Mouse (Mus musculus) limb, embryonic 15.5 days (tissue): ENCODE data around the gene Vwa8. TPM values are rescaled to one million over a fixed set of nuclear protein-coding genes. Genes with fewer than 3 reads are reported as not detected.

ENCODE experiments used
- ATAC-seq: fragments of 200-750 bp; cut with Nextera tagmentation; 2 replicates; pipeline ENCODE4 v1.8.0; 2017; ENCODE audit warnings: low read depth, moderate TSS enrichment; ENCODE audit not compliant: insufficient number of reproducible peaks, low FRiP score, low TSS enrichment
- H3K27ac ChIP-seq: fragments of 300-500 bp; sonication (generic); 2 replicates; pipeline ENCODE4 v1.5.1; 2015; ENCODE audit warnings: moderate library complexity, mild to moderate bottlenecking, inconsistent platforms
- H3K27me3 ChIP-seq: fragments of 300-500 bp; sonication (generic); 2 replicates; pipeline ENCODE4 v1.6.1; 2015; ENCODE audit warnings: inconsistent platforms
- H3K36me3 ChIP-seq: fragments of 300-500 bp; sonication (generic); 2 replicates; pipeline ENCODE4 v1.6.1; 2015; ENCODE audit warnings: inconsistent platforms
- H3K4me1 ChIP-seq: fragments of 300-500 bp; sonication (generic); 2 replicates; pipeline ENCODE4 v1.6.1; 2015; ENCODE audit warnings: inconsistent platforms
- H3K4me2 ChIP-seq: fragments of 300-500 bp; sonication (generic); 2 replicates; pipeline ENCODE4 v1.6.1; 2015; ENCODE audit warnings: mild to moderate bottlenecking, inconsistent platforms
- H3K4me3 ChIP-seq: fragments of 300-500 bp; sonication (generic); 2 replicates; pipeline ENCODE4 v1.5.1; 2015; ENCODE audit warnings: mild to moderate bottlenecking, inconsistent platforms
- H3K9ac ChIP-seq: fragments of 300-500 bp; sonication (generic); 2 replicates; pipeline ENCODE4 v1.6.1; 2015; ENCODE audit warnings: inconsistent platforms
- H3K9me3 ChIP-seq: fragments of 300-500 bp; sonication (generic); 2 replicates; pipeline ENCODE4 v1.6.1; 2016; ENCODE audit warnings: inconsistent platforms
- WGBS: fragments of 180-500 bp; shearing (Covaris S2); methylation state at CpG from one replicate; pipeline ENCODE4 v1.1.7; 2015; 5-methylcytosine and 5-hydroxymethylcytosine counted together
- polyA plus RNA-seq: library from polyadenylated mRNA; unstranded; fragments of >200 nt; fragmentation: Nextera tagmentation; extraction: Ambion mirVana; gene quantifications from 2 replicates; pipeline ENCODE4 v1.2.1, GENCODE M21; 2015

The Vwa8 gene
- polyA plus RNA-seq, 1 experiment from 2014 or later: 8.9 TPM

GRCm38 (mm10) chr14:79156526-79157411 lies 307.9 kb downstream of the Vwa8 start:
- Histone ChIP-seq H3K27ac (peak overlapping the region; percentile 81), H3K27me3 (no peaks in the 10 kb centered on the region), H3K4me2 (no peak overlapping the region), H3K9me3 (no peaks in the 10 kb centered on the region), H3K4me1 (peaks cover 33% of the 10 kb centered on the region), H3K4me3 (no peak overlapping the region), H3K36me3 (peaks cover 3% of the 10 kb centered on the region; the same call in 1 of the 2 replicates), H3K9ac (no peak overlapping the region)
- WGBS: 52% methylated on average over 10 of the region's 10 CpGs
- no peak for ATAC-seq

- Histone ChIP-seq H3K27ac (peak overlapping the region; percentile 81), H3K4me3 (no peak overlapping the region), H3K4me2 (peak overlapping the region; percentile 14; the same call in 1 of the 2 replicates), H3K4me1 (peaks cover 33% of the 10 kb centered on the region), H3K9ac (no peak overlapping the region), H3K36me3 (peaks cover 3% of the 10 kb centered on the region; the same call in 1 of the 2 replicates), H3K27me3 (no peaks in the 10 kb centered on the region), H3K9me3 (no peaks in the 10 kb centered on the region)
- ATAC-seq: peak; percentile 56
- WGBS: 22% methylated on average over 16 of the region's 17 CpGs
These were observed 308.8 kb downstream of the Vwa8 start for GRCm38 (mm10) chr14:79157451-79158218.

- Histone ChIP-seq H3K4me1 (peaks cover 33% of the 10 kb centered on the region), H3K36me3 (peaks cover 3% of the 10 kb centered on the region; the same call in 1 of the 2 replicates), H3K4me3 (no peak overlapping the region), H3K4me2 (0 out of 2 replicates have a peak overlapping the region, but pooled peaks have one; percentile 5), H3K9me3 (no peaks in the 10 kb centered on the region), H3K27me3 (no peaks in the 10 kb centered on the region), H3K27ac (peak overlapping the region; percentile 81), H3K9ac (no peak overlapping the region)
- no peak for ATAC-seq
- WGBS: 30% methylated on average over 12 of the region's 12 CpGs
These were observed 309.3 kb downstream of the Vwa8 start for GRCm38 (mm10) chr14:79158219-79158521.

GRCm38 (mm10) chr14:79158673-79159200 lies 309.9 kb downstream of the Vwa8 start:
- Histone ChIP-seq H3K4me3 (no peak overlapping the region), H3K4me2 (no peak overlapping the region), H3K27me3 (no peaks in the 10 kb centered on the region), H3K27ac (peak overlapping the region; percentile 81), H3K4me1 (peaks cover 33% of the 10 kb centered on the region), H3K36me3 (peaks cover 3% of the 10 kb centered on the region), H3K9me3 (no peaks in the 10 kb centered on the region), H3K9ac (no peak overlapping the region)
- WGBS: 70% methylated on average over 4 of the region's 4 CpGs
- ATAC-seq: no peak

GRCm38 (mm10) chr14:79159451-79159850 lies 310.6 kb downstream of the Vwa8 start:
- 95% methylated on average over 8 of the region's 8 CpGs for WGBS
- peaks cover 3% of the 10 kb centered on the region for H3K36me3 ChIP-seq
- H3K27ac ChIP-seq: no peak overlapping the region
- no peak overlapping the region for H3K4me2 ChIP-seq
- ATAC-seq: no peak
- peaks cover 29% of the 10 kb centered on the region for H3K4me1 ChIP-seq
- H3K9me3 ChIP-seq: no peaks in the 10 kb centered on the region
- H3K9ac ChIP-seq: no peak overlapping the region
- no peak overlapping the region for H3K4me3 ChIP-seq
- H3K27me3 ChIP-seq: no peaks in the 10 kb centered on the region

- H3K9me3 ChIP-seq: no peaks in the 10 kb centered on the region
- H3K27me3 ChIP-seq: no peaks in the 10 kb centered on the region
- H3K4me1 ChIP-seq: peaks cover 22% of the 10 kb centered on the region
- H3K36me3 ChIP-seq: peaks cover 3% of the 10 kb centered on the region
- H3K4me3 ChIP-seq: no peak overlapping the region
- ATAC-seq: no peak
- WGBS: 61% methylated on average over 10 of the region's 10 CpGs
- no peak overlapping the region for H3K9ac ChIP-seq
- H3K4me2 ChIP-seq: no peak overlapping the region
- H3K27ac ChIP-seq: no peak overlapping the region
These were observed 311.6 kb downstream of the Vwa8 start for GRCm38 (mm10) chr14:79160486-79160885.

DNA sequence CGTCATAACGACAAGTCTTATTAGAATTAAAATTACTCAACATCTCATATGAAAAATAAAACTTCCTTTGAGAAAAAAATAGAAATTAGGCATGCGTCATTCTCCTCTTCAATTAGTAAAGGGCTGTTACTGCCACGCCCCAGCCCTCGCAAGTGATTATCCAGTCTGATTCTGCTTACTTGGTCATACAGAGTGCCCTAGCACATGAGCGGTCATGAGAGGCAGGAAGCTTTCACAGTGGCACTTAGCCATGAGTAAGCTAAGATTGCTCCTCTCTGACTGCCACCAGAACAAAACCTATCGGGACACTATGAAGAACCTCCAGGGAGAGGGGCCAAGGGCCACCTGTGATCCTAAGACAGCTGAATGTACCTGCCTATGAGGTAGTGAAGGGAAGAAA lies 312.1 kb downstream of the Vwa8 start:
- H3K27ac ChIP-seq: no peak overlapping the region
- no peak for ATAC-seq
- H3K36me3 ChIP-seq: peaks cover 3% of the 10 kb centered on the region
- H3K9ac ChIP-seq: no peak overlapping the region
- no peaks in the 10 kb centered on the region for H3K27me3 ChIP-seq
- no peak overlapping the region for H3K4me3 ChIP-seq
- peaks cover 22% of the 10 kb centered on the region for H3K4me1 ChIP-seq
- WGBS: 76% methylated on average over 7 of the region's 7 CpGs
- no peak overlapping the region for H3K4me2 ChIP-seq
- H3K9me3 ChIP-seq: no peaks in the 10 kb centered on the region

DNA sequence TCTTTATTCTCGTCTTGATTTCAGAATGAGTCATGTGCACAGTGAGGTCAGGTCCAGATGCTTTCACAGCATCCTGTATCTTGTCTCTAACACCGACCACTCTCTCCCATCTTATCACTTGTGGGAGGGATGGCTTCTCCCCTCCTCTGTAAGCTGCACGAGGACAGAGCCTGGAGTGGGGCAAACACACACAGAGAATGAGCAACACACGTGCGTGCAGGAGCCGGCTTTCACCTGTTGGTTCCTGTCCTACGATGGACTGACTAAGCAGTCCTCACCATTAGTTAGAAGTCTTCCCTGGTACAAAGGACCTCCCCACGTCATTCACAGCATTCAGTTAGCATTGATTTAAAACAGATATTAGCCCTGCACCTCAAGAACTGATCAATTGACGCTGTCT lies 312.9 kb downstream of the Vwa8 start:
- Histone ChIP-seq H3K9ac (no peak overlapping the region), H3K4me1 (peaks cover 17% of the 10 kb centered on the region), H3K27ac (no peak overlapping the region), H3K36me3 (peaks cover 3% of the 10 kb centered on the region), H3K4me3 (no peak overlapping the region), H3K4me2 (no peak overlapping the region), H3K27me3 (no peaks in the 10 kb centered on the region), H3K9me3 (no peaks in the 10 kb centered on the region)
- ATAC-seq: no peak
- WGBS: 77% methylated on average over 9 of the region's 9 CpGs

DNA sequence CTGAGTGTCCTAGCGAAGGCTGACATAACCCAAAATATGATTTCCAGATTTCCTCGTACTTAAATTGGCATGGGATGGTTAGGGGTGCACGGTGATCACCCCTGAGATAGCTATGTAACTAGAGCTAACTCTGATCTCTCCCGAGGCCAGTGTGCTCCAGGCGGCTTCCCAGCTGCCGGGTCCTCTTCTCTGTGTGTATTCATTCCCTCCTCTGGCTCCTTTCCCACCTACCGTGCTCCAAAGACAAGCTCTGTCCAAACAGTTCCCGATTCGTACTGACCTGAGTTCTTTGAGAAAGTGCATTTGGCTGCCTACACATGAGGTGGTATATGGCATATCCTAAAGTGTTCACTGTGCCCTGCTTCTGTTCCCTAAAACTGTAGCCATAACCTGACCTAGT lies 313.8 kb downstream of the Vwa8 start:
- H3K9ac ChIP-seq: no peak overlapping the region
- no peaks in the 10 kb centered on the region for H3K27me3 ChIP-seq
- no peak overlapping the region for H3K4me2 ChIP-seq
- no peak overlapping the region for H3K27ac ChIP-seq
- no peak overlapping the region for H3K4me3 ChIP-seq
- peaks cover 3% of the 10 kb centered on the region for H3K36me3 ChIP-seq
- peaks cover 9% of the 10 kb centered on the region for H3K4me1 ChIP-seq
- H3K9me3 ChIP-seq: no peaks in the 10 kb centered on the region
- no peak for ATAC-seq
- WGBS: 57% methylated on average over 9 of the region's 9 CpGs

DNA sequence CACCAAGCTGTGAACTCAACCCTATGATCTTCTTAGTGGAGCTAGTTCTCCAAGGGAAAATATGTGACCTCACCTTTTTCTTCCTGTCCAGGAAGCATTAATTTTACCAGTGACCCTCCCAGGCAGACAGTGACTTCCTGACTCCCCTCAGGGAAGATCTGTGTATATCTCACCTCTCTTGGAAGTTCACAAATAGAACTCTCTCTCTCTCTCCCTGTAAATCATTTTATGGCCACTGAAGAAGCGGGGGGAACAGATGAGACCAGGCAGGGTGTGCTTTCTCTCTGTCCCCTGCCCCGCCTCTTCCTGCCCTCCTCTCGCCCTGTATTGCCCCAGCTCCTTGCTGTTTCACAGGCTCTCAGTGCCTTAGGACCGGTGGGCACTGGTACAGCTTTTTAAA lies 315.5 kb downstream of the Vwa8 start:
- Histone ChIP-seq H3K27ac (no peak overlapping the region), H3K27me3 (no peaks in the 10 kb centered on the region), H3K4me1 (0 out of 2 replicates have a peak, but pooled peaks cover 2% of the 10 kb centered on the region), H3K4me3 (no peak overlapping the region), H3K9me3 (no peaks in the 10 kb centered on the region), H3K9ac (no peak overlapping the region), H3K36me3 (peaks cover 3% of the 10 kb centered on the region), H3K4me2 (no peak overlapping the region)
- WGBS: 74% methylated on average over 4 of the region's 4 CpGs
- no peak for ATAC-seq

DNA sequence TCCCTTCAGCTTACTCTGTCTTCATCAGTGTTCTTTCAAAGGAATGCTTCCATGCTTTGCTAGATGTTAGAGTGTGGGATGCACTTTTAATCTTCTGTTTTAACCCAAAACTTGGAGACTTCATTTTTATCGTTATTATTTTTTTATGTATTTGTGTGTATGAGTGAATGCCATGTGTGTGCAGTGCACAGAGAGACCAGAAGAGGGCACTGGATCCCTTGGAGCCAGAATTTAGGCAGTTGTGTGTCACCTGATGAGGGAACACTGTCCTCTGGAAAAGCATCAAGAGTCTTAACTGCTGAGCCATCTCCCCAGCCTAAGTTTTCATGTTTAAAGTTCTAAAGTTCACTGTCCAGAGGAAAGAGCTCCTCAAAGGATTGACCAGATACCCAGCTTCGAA lies 316.1 kb downstream of the Vwa8 start:
- ATAC-seq: no peak
- Histone ChIP-seq H3K4me1 (0 out of 2 replicates have a peak, but pooled peaks cover 2% of the 10 kb centered on the region), H3K4me3 (no peak overlapping the region), H3K36me3 (peaks cover 3% of the 10 kb centered on the region), H3K27me3 (no peaks in the 10 kb centered on the region), H3K4me2 (no peak overlapping the region), H3K9ac (no peak overlapping the region), H3K9me3 (no peaks in the 10 kb centered on the region), H3K27ac (no peak overlapping the region)
- 92% methylated on average over 2 of the region's 2 CpGs for WGBS

DNA sequence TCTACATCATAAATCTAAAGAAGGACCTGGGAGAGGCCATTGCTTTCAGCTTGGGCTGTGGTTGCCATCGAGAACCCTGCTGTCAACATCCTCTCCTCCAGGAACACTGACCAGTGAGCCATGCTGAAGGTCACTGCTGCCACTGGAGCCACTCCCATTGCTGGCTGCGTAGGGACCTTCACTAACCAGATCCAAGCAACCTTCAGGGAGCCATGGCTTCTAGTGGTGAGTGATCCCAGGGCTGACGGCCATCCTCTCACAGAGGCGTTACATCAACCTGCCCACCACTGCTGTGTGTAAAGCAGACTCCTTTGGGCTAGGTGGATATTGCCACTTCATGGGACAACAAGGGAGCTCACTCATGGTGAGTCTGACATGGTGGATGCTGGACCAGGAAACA lies 325.7 kb downstream of the Vwa8 start:
- 91% methylated on average over 4 of the region's 4 CpGs for WGBS
- peaks cover 13% of the 10 kb centered on the region for H3K36me3 ChIP-seq
- H3K9me3 ChIP-seq: no peaks in the 10 kb centered on the region
- H3K4me3 ChIP-seq: no peak overlapping the region
- H3K27me3 ChIP-seq: no peaks in the 10 kb centered on the region
- no peak overlapping the region for H3K4me2 ChIP-seq
- H3K4me1 ChIP-seq: peaks cover 5% of the 10 kb centered on the region; the same call in 1 of the 2 replicates
- H3K9ac ChIP-seq: no peak overlapping the region
- H3K27ac ChIP-seq: no peak overlapping the region
- ATAC-seq: no peak
